Mouse (Mus musculus) heart, embryonic 11.5 days (tissue): Measurements from ENCODE around the gene Top3b. TPM values are rescaled to one million over a fixed set of nuclear protein-coding genes. Genes with fewer than 3 reads are reported as not detected.

Source experiments
- ATAC-seq: fragments of 200-750 bp; cut with Nextera tagmentation; replicated peaks from 2 replicates; pipeline ENCODE4 v1.8.0; 2017; ENCODE audit warnings: moderate library complexity; ENCODE audit not compliant: insufficient number of reproducible peaks, low FRiP score, low TSS enrichment
- H3K27ac ChIP-seq: fragments of 300-500 bp; sonication (generic); 2 replicates; pipeline ENCODE4 v1.5.1; 2014; ENCODE audit warnings: mild to moderate bottlenecking, low read depth, low read length
- H3K27me3 ChIP-seq: fragments of 300-500 bp; sonication (generic); 2 replicates; pipeline ENCODE4 v1.6.1; 2014; ENCODE audit warnings: mild to moderate bottlenecking, low read length, mixed read lengths; ENCODE audit not compliant: control insufficient read depth, insufficient read depth
- H3K36me3 ChIP-seq: fragments of 300-500 bp; sonication (generic); 2 replicates; pipeline ENCODE4 v1.6.1; 2014; ENCODE audit warnings: mild to moderate bottlenecking, low read length, moderate library complexity, mixed read lengths; ENCODE audit not compliant: control insufficient read depth, insufficient read depth
- H3K4me1 ChIP-seq: fragments of 300-500 bp; sonication (generic); 2 replicates; pipeline ENCODE4 v1.6.1; 2014; ENCODE audit warnings: low read length; ENCODE audit not compliant: control insufficient read depth, insufficient read depth
- H3K4me2 ChIP-seq: fragments of 300-500 bp; sonication (generic); 2 replicates; pipeline ENCODE4 v1.6.1; 2014; ENCODE audit warnings: mild to moderate bottlenecking, moderate library complexity
- H3K4me3 ChIP-seq: fragments of 300-500 bp; sonication (generic); 2 replicates; pipeline ENCODE4 v1.5.1; 2014; ENCODE audit warnings: low read depth, low read length
- H3K9ac ChIP-seq: fragments of 300-500 bp; sonication (generic); 2 replicates; pipeline ENCODE4 v1.6.1; 2014; ENCODE audit warnings: mild to moderate bottlenecking, low read depth, low read length, moderate library complexity
- H3K9me3 ChIP-seq: fragments of 300-500 bp; sonication (generic); replicated peaks from 2 replicates; pipeline ENCODE4 v1.6.1; 2016; ENCODE audit warnings: low read length; ENCODE audit not compliant: control insufficient read depth
- WGBS: fragments of 180-500 bp; shearing (Covaris S2); extraction: QIAGEN DNeasy Blood & Tissue Kit; methylation state at CpG from one replicate; pipeline ENCODE4 v1.1.7; 2014; ENCODE audit not compliant: insufficient replicate concordance; 5-methylcytosine and 5-hydroxymethylcytosine counted together
- polyA plus RNA-seq: library from polyadenylated mRNA; unstranded; fragments of >200 nt; fragmentation: Nextera tagmentation; extraction: Ambion mirVana; gene quantifications from 2 replicates; pipeline ENCODE4 v1.2.1, GENCODE M21; 2014

The Top3b gene
- polyA plus RNA-seq, 1 experiment from 2014 or later = 45.0 TPM

- no peak overlapping the region for H3K4me3 ChIP-seq
- no peak overlapping the region for H3K9ac ChIP-seq
- H3K9me3 ChIP-seq = no peaks in the 10 kb centered on the region
- ATAC-seq = no peak
- 68% methylated on average over 5 of the region's 5 CpGs for WGBS
- no peaks in the 10 kb centered on the region for H3K4me1 ChIP-seq
- no peaks in the 10 kb centered on the region for H3K27me3 ChIP-seq
- no peak overlapping the region for H3K4me2 ChIP-seq
- H3K27ac ChIP-seq = no peak overlapping the region
- H3K36me3 ChIP-seq = no peaks in the 10 kb centered on the region
Measured at GRCm38 (mm10) chr16:16930810-16931296, 60.3 kb downstream of the Top3b start.

- ATAC-seq = no peak
- no peaks in the 10 kb centered on the region; the same call in 1 of the 2 replicates for H3K9me3 ChIP-seq
- H3K4me3 ChIP-seq = no peak overlapping the region
- no peaks in the 10 kb centered on the region for H3K36me3 ChIP-seq
- WGBS = 87% methylated on average over 9 of the region's 9 CpGs
- no peaks in the 10 kb centered on the region for H3K27me3 ChIP-seq
- H3K4me1 ChIP-seq = no peaks in the 10 kb centered on the region
- no peak overlapping the region for H3K4me2 ChIP-seq
- no peak overlapping the region for H3K27ac ChIP-seq
- H3K9ac ChIP-seq = no peak overlapping the region
Measured at GRCm38 (mm10) chr16:16939543-16939942, 69.0 kb downstream of the Top3b start.

- H3K36me3 ChIP-seq = no peaks in the 10 kb centered on the region
- ATAC-seq = no peak
- no peak overlapping the region for H3K9ac ChIP-seq
- no peak overlapping the region for H3K4me3 ChIP-seq
- H3K9me3 ChIP-seq = no peaks in the 10 kb centered on the region; the same call in 1 of the 2 replicates
- no peak overlapping the region for H3K27ac ChIP-seq
- H3K4me2 ChIP-seq = no peak overlapping the region
- no peaks in the 10 kb centered on the region for H3K4me1 ChIP-seq
- H3K27me3 ChIP-seq = no peaks in the 10 kb centered on the region
- WGBS = 89% methylated on average over 2 of the region's 2 CpGs
Measured at GRCm38 (mm10) chr16:16941078-16941477, 70.5 kb downstream of the Top3b start.

Other genes starting within 250 kb of the Top3b start
- gene Olfr19, start 194.3 kb upstream of the Top3b start, polyA plus RNA-seq = not detected in 2 replicates
- gene Spag6l, start 41.3 kb upstream of the Top3b start, polyA plus RNA-seq = 0.17 TPM in 1 of 2 replicates, not detected in the other
- not detected in 2 replicates for gene Igll1, start 6.8 kb upstream of the Top3b start, polyA plus RNA-seq
- 1.4 and 1.6 TPM in 2 replicates for gene Vpreb1, start 107 bp downstream of the Top3b start, polyA plus RNA-seq
- gene Ppm1f, start 25.7 kb downstream of the Top3b start, polyA plus RNA-seq = 14.6 and 25.5 TPM in 2 replicates
- 146 and 165 TPM in 2 replicates for gene Mapk1, start 112.6 kb downstream of the Top3b start, polyA plus RNA-seq
- 20.1 and 20.4 TPM in 2 replicates for gene Ypel1, start 199.0 kb downstream of the Top3b start, polyA plus RNA-seq
- 104 and 108 TPM in 2 replicates for gene Ppil2, start 240.5 kb downstream of the Top3b start, polyA plus RNA-seq